Mouse (Mus musculus): ENCODE data around the gene Basp1. TPM values are rescaled to one million over a fixed set of nuclear protein-coding genes. Genes with fewer than 3 reads are reported as not detected.

Basp1 gene
- polyA plus RNA-seq, 1 experiment, result 13.9 TPM

- H3K27me3 ChIP-seq (ENCODE audit: control insufficient read depth, insufficient read depth, low read length), result no peaks in the 10 kb centered on the region
- no peak overlapping the region for H3K4me3 ChIP-seq (ENCODE audit: control insufficient read depth, insufficient read depth, low read length)
- TF ChIP-seq CTCF (IDR thresholded peaks at IDR 0.05; ENCODE audit: borderline replicate concordance, control insufficient read depth, extremely low read depth, insufficient read depth, low read length, poor library complexity), result no peak
- no peak for TF ChIP-seq POLR2A (IDR thresholded peaks at IDR 0.05; ENCODE audit: control insufficient read depth, extremely low read depth, insufficient read depth, low read length, poor library complexity)
- 94% methylated on average over 11 of the region's 11 CpGs for WGBS
- no peaks in the 10 kb centered on the region for H3K4me1 ChIP-seq (replicated peaks; ENCODE audit: control insufficient read depth, insufficient read depth, low read length)
- no peaks in the 10 kb centered on the region for H3K36me3 ChIP-seq (ENCODE audit: control insufficient read depth, insufficient read depth, low read length)
- no peak for DNase-seq
- no peak overlapping the region for H3K27ac ChIP-seq (ENCODE audit: control insufficient read depth, insufficient read depth, low read length)
Measured at GRCm38 (mm10) chr15:25335277-25335676, 78.3 kb downstream of the Basp1 start.

- H3K27me3 ChIP-seq (ENCODE audit: control insufficient read depth, insufficient read depth, low read length), result no peaks in the 10 kb centered on the region
- WGBS, result 92% methylated on average over 16 of the region's 16 CpGs
- no peaks in the 10 kb centered on the region for H3K4me1 ChIP-seq (replicated peaks; ENCODE audit: control insufficient read depth, insufficient read depth, low read length)
- no peaks in the 10 kb centered on the region for H3K36me3 ChIP-seq (ENCODE audit: control insufficient read depth, insufficient read depth, low read length)
- no peak overlapping the region for H3K27ac ChIP-seq (ENCODE audit: control insufficient read depth, insufficient read depth, low read length)
- TF ChIP-seq CTCF (IDR thresholded peaks at IDR 0.05; ENCODE audit: borderline replicate concordance, control insufficient read depth, extremely low read depth, insufficient read depth, low read length, poor library complexity) (no peak), POLR2A (IDR thresholded peaks at IDR 0.05; ENCODE audit: control insufficient read depth, extremely low read depth, insufficient read depth, low read length, poor library complexity) (no peak)
- H3K4me3 ChIP-seq (ENCODE audit: control insufficient read depth, insufficient read depth, low read length), result no peak overlapping the region
- DNase-seq, result no peak
Measured at GRCm38 (mm10) chr15:25331877-25332445, 81.6 kb downstream of the Basp1 start.

GRCm38 (mm10) chr15:25330946-25331345, 82.6 kb downstream of the Basp1 start:
- no peaks in the 10 kb centered on the region for H3K4me1 ChIP-seq (replicated peaks; ENCODE audit: control insufficient read depth, insufficient read depth, low read length)
- H3K27me3 ChIP-seq (ENCODE audit: control insufficient read depth, insufficient read depth, low read length), result no peaks in the 10 kb centered on the region
- H3K4me3 ChIP-seq (ENCODE audit: control insufficient read depth, insufficient read depth, low read length), result no peak overlapping the region
- no peak for DNase-seq
- TF ChIP-seq CTCF (IDR thresholded peaks at IDR 0.05; ENCODE audit: borderline replicate concordance, control insufficient read depth, extremely low read depth, insufficient read depth, low read length, poor library complexity), result no peak
- TF ChIP-seq POLR2A (IDR thresholded peaks at IDR 0.05; ENCODE audit: control insufficient read depth, extremely low read depth, insufficient read depth, low read length, poor library complexity), result no peak
- no peak overlapping the region for H3K27ac ChIP-seq (ENCODE audit: control insufficient read depth, insufficient read depth, low read length)
- no peaks in the 10 kb centered on the region for H3K36me3 ChIP-seq (ENCODE audit: control insufficient read depth, insufficient read depth, low read length)
- WGBS, result 92% methylated on average over 4 of the region's 4 CpGs

- no peaks in the 10 kb centered on the region for H3K36me3 ChIP-seq (ENCODE audit: control insufficient read depth, insufficient read depth, low read length)
- no peaks in the 10 kb centered on the region for H3K27me3 ChIP-seq (ENCODE audit: control insufficient read depth, insufficient read depth, low read length)
- no peak for DNase-seq
- no peak overlapping the region for H3K4me3 ChIP-seq (ENCODE audit: control insufficient read depth, insufficient read depth, low read length)
- no peak for TF ChIP-seq CTCF (IDR thresholded peaks at IDR 0.05; ENCODE audit: borderline replicate concordance, control insufficient read depth, extremely low read depth, insufficient read depth, low read length, poor library complexity)
- TF ChIP-seq POLR2A (IDR thresholded peaks at IDR 0.05; ENCODE audit: control insufficient read depth, extremely low read depth, insufficient read depth, low read length, poor library complexity), result no peak
- H3K27ac ChIP-seq (ENCODE audit: control insufficient read depth, insufficient read depth, low read length), result no peak overlapping the region
- WGBS, result 94% methylated on average over 2 of the region's 2 CpGs
- H3K4me1 ChIP-seq (replicated peaks; ENCODE audit: control insufficient read depth, insufficient read depth, low read length), result no peaks in the 10 kb centered on the region
Measured at GRCm38 (mm10) chr15:25322601-25323000, 91.0 kb downstream of the Basp1 start.

- H3K27ac ChIP-seq (ENCODE audit: control insufficient read depth, insufficient read depth, low read length), result no peak overlapping the region
- no peak overlapping the region for H3K4me3 ChIP-seq (ENCODE audit: control insufficient read depth, insufficient read depth, low read length)
- H3K4me1 ChIP-seq (replicated peaks; ENCODE audit: control insufficient read depth, insufficient read depth, low read length), result no peaks in the 10 kb centered on the region
- WGBS, result 84% methylated on average over 3 of the region's 3 CpGs
- no peak for DNase-seq
- no peaks in the 10 kb centered on the region for H3K36me3 ChIP-seq (ENCODE audit: control insufficient read depth, insufficient read depth, low read length)
- no peaks in the 10 kb centered on the region for H3K27me3 ChIP-seq (ENCODE audit: control insufficient read depth, insufficient read depth, low read length)
- no peak for TF ChIP-seq CTCF (IDR thresholded peaks at IDR 0.05; ENCODE audit: borderline replicate concordance, control insufficient read depth, extremely low read depth, insufficient read depth, low read length, poor library complexity)
- TF ChIP-seq POLR2A (IDR thresholded peaks at IDR 0.05; ENCODE audit: control insufficient read depth, extremely low read depth, insufficient read depth, low read length, poor library complexity), result no peak
Measured at GRCm38 (mm10) chr15:25322111-25322510, 91.5 kb downstream of the Basp1 start.

GRCm38 (mm10) chr15:25321636-25322035, 91.9 kb downstream of the Basp1 start:
- no peak for TF ChIP-seq POLR2A (IDR thresholded peaks at IDR 0.05; ENCODE audit: control insufficient read depth, extremely low read depth, insufficient read depth, low read length, poor library complexity)
- no peak for TF ChIP-seq CTCF (IDR thresholded peaks at IDR 0.05; ENCODE audit: borderline replicate concordance, control insufficient read depth, extremely low read depth, insufficient read depth, low read length, poor library complexity)
- no peak for DNase-seq
- WGBS, result 68% methylated on average over 4 of the region's 4 CpGs

GRCm38 (mm10) chr15:25314471-25314870, 99.1 kb downstream of the Basp1 start:
- no peaks in the 10 kb centered on the region for H3K27me3 ChIP-seq (ENCODE audit: control insufficient read depth, insufficient read depth, low read length)
- no peaks in the 10 kb centered on the region for H3K36me3 ChIP-seq (ENCODE audit: control insufficient read depth, insufficient read depth, low read length)
- no peak for TF ChIP-seq CTCF (IDR thresholded peaks at IDR 0.05; ENCODE audit: borderline replicate concordance, control insufficient read depth, extremely low read depth, insufficient read depth, low read length, poor library complexity)
- no peak for TF ChIP-seq POLR2A (IDR thresholded peaks at IDR 0.05; ENCODE audit: control insufficient read depth, extremely low read depth, insufficient read depth, low read length, poor library complexity)
- H3K4me1 ChIP-seq (replicated peaks; ENCODE audit: control insufficient read depth, insufficient read depth, low read length), result no peaks in the 10 kb centered on the region
- H3K4me3 ChIP-seq (ENCODE audit: control insufficient read depth, insufficient read depth, low read length), result no peak overlapping the region
- DNase-seq, result no peak
- H3K27ac ChIP-seq (ENCODE audit: control insufficient read depth, insufficient read depth, low read length), result no peak overlapping the region
- 95% methylated on average over 3 of the region's 3 CpGs for WGBS

More at GRCm38 (mm10) chr15:25321636-25322035, 91.9 kb downstream of the Basp1 start:
- no peak overlapping the region for H3K27ac ChIP-seq (ENCODE audit: control insufficient read depth, insufficient read depth, low read length)
- no peaks in the 10 kb centered on the region for H3K27me3 ChIP-seq (ENCODE audit: control insufficient read depth, insufficient read depth, low read length)
- H3K4me3 ChIP-seq (ENCODE audit: control insufficient read depth, insufficient read depth, low read length), result no peak overlapping the region
- H3K36me3 ChIP-seq (ENCODE audit: control insufficient read depth, insufficient read depth, low read length), result no peaks in the 10 kb centered on the region
- no peaks in the 10 kb centered on the region for H3K4me1 ChIP-seq (replicated peaks; ENCODE audit: control insufficient read depth, insufficient read depth, low read length)

Other genes with a start within 250 kb of the Basp1 start
- gene Myo10, start 208.8 kb upstream of the Basp1 start, polyA plus RNA-seq (2012; rRNA removed), result 26.1 and 29.9 TPM in 2 replicates